Mouse (Mus musculus) mouse embryonic stem cell (cell line): ENCODE results near the gene Polr2l.

Experiments used
- in situ Hi-C, 2 experiments: fragments of 300-500 bp; cut with MboI; formaldehyde crosslinking; loops; 1 replicate in 1 of 2; 3 replicates in 1 of 2; pipeline ENCODE4 v1.14.3; 2019 to 2020; ENCODE audit warnings: low sequenced_read_pairs in 2 of 2, low pct_unique_long_range_greater_than_20kb in 1 of 2, mixed read lengths in 1 of 2; ENCODE audit not compliant: unreplicated experiment in 1 of 2

Gene Polr2l

GRCm38 (mm10) chr7:141470637-141470944, 4.3 kb downstream of the Polr2l start:
- in situ Hi-C loops, result loop anchor here in 1 of 2 experiments (25.0 kb wide), 1 partner anchor 1533 kb away; the partner anchor contains the start of gene Utf1

- in situ Hi-C loops, result loop anchor here in 1 of 2 experiments (25.0 kb wide), 1 partner anchor 1533 kb away; the partner anchor contains the start of gene Utf1
Observed at GRCm38 (mm10) chr7:141469901-141470636, 4.9 kb downstream of the Polr2l start.

- in situ Hi-C loops, result loop anchor here in 1 of 2 experiments (25.0 kb wide), 1 partner anchor 1532 kb away; the partner anchor contains the start of gene Utf1
Observed at GRCm38 (mm10) chr7:141469352-141469751, 5.6 kb downstream of the Polr2l start.

- in situ Hi-C loops, result loop anchor here in 1 of 2 experiments (25.0 kb wide), 1 partner anchor 1531 kb away; the partner anchor contains the start of gene Utf1
Observed at GRCm38 (mm10) chr7:141468522-141469211, 6.3 kb downstream of the Polr2l start.

GRCm38 (mm10) chr7:141468164-141468521, 6.8 kb downstream of the Polr2l start:
- in situ Hi-C loops, result loop anchor here in 1 of 2 experiments (25.0 kb wide), 1 partner anchor 1531 kb away; the partner anchor contains the start of gene Utf1

GRCm38 (mm10) chr7:141467230-141468030, 7.5 kb downstream of the Polr2l start, which contains the start of gene Cd151:
Gene Cd151 (plus strand): TSS chr7:141467392.
- in situ Hi-C loops, result loop anchor here in 1 of 2 experiments (25.0 kb wide), 1 partner anchor 1530 kb away; the partner anchor contains the start of gene Utf1

GRCm38 (mm10) chr7:141466607-141467148, 8.3 kb downstream of the Polr2l start:
- in situ Hi-C loops, result loop anchor here in 1 of 2 experiments (25.0 kb wide), 1 partner anchor 1529 kb away; the partner anchor contains the start of gene Utf1

GRCm38 (mm10) chr7:141466045-141466394, 8.9 kb downstream of the Polr2l start:
- in situ Hi-C loops, result loop anchor here in 1 of 2 experiments (25.0 kb wide), 1 partner anchor 1529 kb away; the partner anchor contains the start of gene Utf1

- in situ Hi-C loops, result loop anchor here in 1 of 2 experiments (25.0 kb wide), 1 partner anchor 1528 kb away; the partner anchor contains the start of gene Utf1
Observed at GRCm38 (mm10) chr7:141465388-141466044, 9.4 kb downstream of the Polr2l start.

GRCm38 (mm10) chr7:141464603-141465201, 10.2 kb downstream of the Polr2l start:
- in situ Hi-C loops, result loop anchor here in 1 of 2 experiments (25.0 kb wide), 1 partner anchor 1527 kb away; the partner anchor contains the start of gene Utf1

- in situ Hi-C loops, result loop anchor here in 1 of 2 experiments (25.0 kb wide), 1 partner anchor 1527 kb away; the partner anchor contains the start of gene Utf1
Observed at GRCm38 (mm10) chr7:141463824-141464602, 10.9 kb downstream of the Polr2l start.

GRCm38 (mm10) chr7:141462333-141462821, 12.6 kb downstream of the Polr2l start:
- in situ Hi-C loops, result loop anchor here in 1 of 2 experiments (25.0 kb wide), 1 partner anchor 1525 kb away; the partner anchor contains the start of gene Utf1

- in situ Hi-C loops, result loop anchor here in 1 of 2 experiments (25.0 kb wide), 1 partner anchor 1524 kb away; the partner anchor contains the start of gene Utf1
Observed at GRCm38 (mm10) chr7:141461521-141462332, 13.2 kb downstream of the Polr2l start.

GRCm38 (mm10) chr7:141460391-141461113, 14.4 kb downstream of the Polr2l start, which contains the start of gene Cracr2b:
Gene Cracr2b (plus strand): TSS chr7:141461094.
- in situ Hi-C loops, result loop anchor here in 1 of 2 experiments (25.0 kb wide), 1 partner anchor 1523 kb away; the partner anchor contains the start of gene Utf1
